Mouse (Mus musculus) stomach, embryonic 14.5 days (tissue): Measurements from ENCODE around the gene Clasp2. TPM values are rescaled to one million over a fixed set of nuclear protein-coding genes. Genes with fewer than 3 reads are reported as not detected.

Source experiments
- ATAC-seq: fragments of 200-750 bp; cut with Nextera tagmentation; 2 replicates; pipeline ENCODE4 v1.8.0; 2017; ENCODE audit warnings: low read depth, moderate TSS enrichment; ENCODE audit not compliant: insufficient number of reproducible peaks, insufficient read depth, low FRiP score
- H3K27ac ChIP-seq: fragments of 300-500 bp; sonication (generic); 2 replicates; pipeline ENCODE4 v1.5.1; 2014; ENCODE audit warnings: mild to moderate bottlenecking, low read length, moderate library complexity, mixed read lengths
- H3K27me3 ChIP-seq: fragments of 300-500 bp; sonication (generic); 2 replicates; pipeline ENCODE4 v1.6.1; 2014; ENCODE audit warnings: low read length, control low read depth, mixed read lengths; ENCODE audit not compliant: control insufficient read depth, insufficient read depth
- H3K36me3 ChIP-seq: fragments of 300-500 bp; sonication (generic); 2 replicates; pipeline ENCODE4 v1.6.1; 2014; ENCODE audit warnings: mild to moderate bottlenecking, control low read depth, low read length, moderate library complexity, mixed read lengths; ENCODE audit not compliant: control insufficient read depth, insufficient read depth
- H3K4me1 ChIP-seq: fragments of 300-500 bp; sonication (generic); 2 replicates; pipeline ENCODE4 v1.6.1; 2014; ENCODE audit warnings: low read length, control low read depth, mixed read lengths; ENCODE audit not compliant: control insufficient read depth, insufficient read depth
- H3K4me2 ChIP-seq: fragments of 300-500 bp; sonication (generic); replicated peaks from 2 replicates; pipeline ENCODE4 v1.6.1; 2014; ENCODE audit warnings: low read depth, low read length, control low read depth
- H3K4me3 ChIP-seq: fragments of 300-500 bp; sonication (generic); 2 replicates; pipeline ENCODE4 v1.5.1; 2014; ENCODE audit warnings: low read depth, low read length, control low read depth
- H3K9ac ChIP-seq: fragments of 300-500 bp; sonication (generic); replicated peaks from 2 replicates; pipeline ENCODE4 v1.6.1; 2014; ENCODE audit warnings: low read depth, mild to moderate bottlenecking, control low read depth, low read length, moderate library complexity, mixed read lengths
- H3K9me3 ChIP-seq: fragments of 300-500 bp; sonication (generic); 2 replicates; pipeline ENCODE4 v1.6.1; 2016; ENCODE audit warnings: low read depth, low read length, control low read depth; ENCODE audit not compliant: control insufficient read depth
- WGBS: fragments of 180-500 bp; shearing (Covaris S2); extraction: QIAGEN DNeasy Blood & Tissue Kit; methylation state at CpG from one replicate; pipeline ENCODE4 v1.1.7; 2014; 5-methylcytosine and 5-hydroxymethylcytosine counted together
- polyA plus RNA-seq: library from polyadenylated mRNA; unstranded; fragments of >200 nt; fragmentation: Nextera tagmentation; extraction: Ambion mirVana; gene quantifications from 2 replicates; pipeline ENCODE4 v1.2.1, GENCODE M21; 2014

Gene Clasp2
- 34.6 and 34.8 TPM in 2 replicates for polyA plus RNA-seq

GRCm38 (mm10) chr9:113741108-113741636, at the start of gene Clasp2:
Gene Clasp2, plus strand, starts transcription at chr9:113741473.
- WGBS = 1% methylated on average over 62 of the region's 63 CpGs

GRCm38 (mm10) chr9:113701441-113702160, 39.7 kb upstream of the Clasp2 start:
- 71% methylated on average over 5 of the region's 5 CpGs for WGBS
- no peak for ATAC-seq
- no peaks in the 10 kb centered on the region for H3K9me3 ChIP-seq

More at GRCm38 (mm10) chr9:113741108-113741636, at the start of gene Clasp2:
- H3K9me3 ChIP-seq = no peaks in the 10 kb centered on the region
- H3K4me1 ChIP-seq = 0 out of 2 replicates have a peak, but pooled peaks cover 3% of the 10 kb centered on the region
- H3K27me3 ChIP-seq = no peaks in the 10 kb centered on the region
- no peaks in the 10 kb centered on the region for H3K36me3 ChIP-seq
- peak within 1 kb of the TSS; percentile 82 for H3K9ac ChIP-seq
- peak within 1 kb of the TSS; percentile 96 for H3K4me2 ChIP-seq
- H3K4me3 ChIP-seq = peak within 1 kb of the TSS; percentile 72
- ATAC-seq = peak; percentile 95
- H3K27ac ChIP-seq = peak within 1 kb of the TSS; percentile 80

GRCm38 (mm10) chr9:113706108-113706507, 35.2 kb upstream of the Clasp2 start:
- Histone ChIP-seq H3K9ac (0 out of 2 replicates have a peak overlapping the region, but pooled peaks have one; percentile 8), H3K4me3 (peak overlapping the region; percentile 98), H3K27ac (no peak overlapping the region), H3K36me3 (no peaks in the 10 kb centered on the region), H3K27me3 (no peaks in the 10 kb centered on the region), H3K4me2 (peak overlapping the region; percentile 85), H3K9me3 (no peaks in the 10 kb centered on the region), H3K4me1 (peaks cover 20% of the 10 kb centered on the region)
- 70% methylated on average over 2 of the region's 2 CpGs for WGBS
- ATAC-seq = no peak

More at GRCm38 (mm10) chr9:113701441-113702160, 39.7 kb upstream of the Clasp2 start:
- peaks cover 8% of the 10 kb centered on the region; the same call in 1 of the 2 replicates for H3K36me3 ChIP-seq
- H3K4me2 ChIP-seq = no peak overlapping the region
- H3K27me3 ChIP-seq = no peaks in the 10 kb centered on the region
- H3K27ac ChIP-seq = no peak overlapping the region
- H3K9ac ChIP-seq = no peak overlapping the region
- H3K4me3 ChIP-seq = no peak overlapping the region
- peaks cover 15% of the 10 kb centered on the region for H3K4me1 ChIP-seq

- Histone ChIP-seq H3K9me3 (no peaks in the 10 kb centered on the region), H3K4me1 (peaks cover 20% of the 10 kb centered on the region), H3K36me3 (no peaks in the 10 kb centered on the region), H3K27ac (no peak overlapping the region), H3K27me3 (no peaks in the 10 kb centered on the region), H3K4me3 (peak overlapping the region; percentile 98), H3K9ac (0 out of 2 replicates have a peak overlapping the region, but pooled peaks have one; percentile 91), H3K4me2 (peak overlapping the region; percentile 85)
- no peak for ATAC-seq
- WGBS = 43% methylated on average over 9 of the region's 9 CpGs
Observed at GRCm38 (mm10) chr9:113706841-113707240, 34.4 kb upstream of the Clasp2 start.

- H3K4me3 ChIP-seq = peak within 1 kb of the TSS; percentile 98
- peak within 1 kb of the TSS; percentile 90 for H3K27ac ChIP-seq
- ATAC-seq = peak; percentile 91
- H3K9ac ChIP-seq = peak within 1 kb of the TSS; percentile 91
- H3K4me2 ChIP-seq = peak within 1 kb of the TSS; percentile 85
- H3K27me3 ChIP-seq = no peaks in the 10 kb centered on the region
- no peaks in the 10 kb centered on the region for H3K9me3 ChIP-seq
- WGBS = 1% methylated on average over 75 of the region's 77 CpGs
- H3K36me3 ChIP-seq = no peaks in the 10 kb centered on the region
- H3K4me1 ChIP-seq = peaks cover 20% of the 10 kb centered on the region
Observed at GRCm38 (mm10) chr9:113707481-113708360, 33.6 kb upstream of the Clasp2 start, which contains the start of gene Pdcd6ip. Gene Pdcd6ip, minus strand, starts transcription at chr9:113708259.

GRCm38 (mm10) chr9:113708361-113709280, 32.7 kb upstream of the Clasp2 start:
- Histone ChIP-seq H3K27ac (no peak overlapping the region), H3K4me2 (peak overlapping the region; percentile 85), H3K4me1 (peaks cover 20% of the 10 kb centered on the region), H3K9me3 (no peaks in the 10 kb centered on the region), H3K9ac (peak overlapping the region; percentile 91), H3K4me3 (peak overlapping the region; percentile 98), H3K36me3 (no peaks in the 10 kb centered on the region), H3K27me3 (no peaks in the 10 kb centered on the region)
- peak; percentile 16 for ATAC-seq
- 53% methylated on average over 19 of the region's 19 CpGs for WGBS

GRCm38 (mm10) chr9:113710871-113711270, 30.4 kb upstream of the Clasp2 start:
- no peaks in the 10 kb centered on the region for H3K27me3 ChIP-seq
- H3K36me3 ChIP-seq = no peaks in the 10 kb centered on the region
- H3K9me3 ChIP-seq = no peaks in the 10 kb centered on the region
- peaks cover 12% of the 10 kb centered on the region for H3K4me1 ChIP-seq
- no peak overlapping the region for H3K4me2 ChIP-seq
- no peak overlapping the region for H3K4me3 ChIP-seq
- no peak overlapping the region for H3K27ac ChIP-seq
- ATAC-seq = no peak
- WGBS = 78% methylated on average over 12 of the region's 12 CpGs
- no peak overlapping the region for H3K9ac ChIP-seq
